Mouse (Mus musculus) ES-CJ7 (cell line): ENCODE measurements around the gene Mtor.
A peak's percentile ranks its signal among the peaks of the same experiment; 100 is the strongest.

ENCODE experiments used
- DNase-seq: peaks from one replicate; pipeline ENCODE4 v3.0.0; 2011; ENCODE audit warnings: low read depth, low spot score

Mtor gene

DNA sequence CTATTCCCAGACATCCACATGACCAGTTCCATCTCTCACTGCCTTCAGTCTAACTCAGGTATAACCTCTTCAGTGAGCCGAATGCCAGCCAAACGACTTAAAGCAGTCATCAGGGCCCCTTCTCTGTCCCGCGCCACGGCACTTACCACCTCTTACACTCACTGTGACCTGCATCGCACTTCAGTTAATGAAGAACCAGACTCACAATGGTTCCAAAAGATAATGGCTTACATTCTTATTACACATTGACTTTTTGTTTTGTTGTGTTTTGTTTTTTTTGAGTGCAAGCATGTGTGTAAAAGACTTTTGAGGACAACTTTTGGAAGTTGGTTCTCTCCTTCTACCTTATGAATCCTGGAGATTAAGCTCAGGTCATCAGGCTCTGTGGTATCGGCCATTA is 5.8 kb upstream of the Mtor start:
- no peak for DNase-seq

GRCm38 (mm10) chr4:148444250-148444967 is 4.0 kb upstream of the Mtor start, which contains the start of gene Ubiad1:
Gene Ubiad1, minus strand, starts transcription at chr4:148444771.
- peak; percentile 90 for DNase-seq

DNA sequence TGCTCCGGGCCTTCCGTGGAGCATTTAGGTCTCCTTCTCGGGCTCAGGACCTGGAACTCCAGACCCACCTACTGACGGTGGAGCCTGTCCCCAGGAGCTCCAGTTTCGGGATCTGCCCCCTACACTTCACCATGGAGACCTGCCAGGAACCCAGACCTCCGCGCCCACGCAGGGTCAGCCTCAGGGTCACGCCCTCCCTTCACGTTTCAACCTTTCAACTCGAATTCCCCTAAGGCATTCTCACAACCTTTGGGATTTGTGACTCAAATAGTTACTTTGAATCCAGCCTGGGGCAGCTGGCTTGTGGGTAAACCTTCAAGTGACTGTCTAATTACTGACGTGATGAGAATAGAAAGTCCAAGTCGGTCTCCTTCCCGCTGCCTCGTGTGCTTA is 438 bp downstream of the Mtor start:
- peak; percentile 47 for DNase-seq

- no peak for DNase-seq
These were observed 5.3 kb downstream of the Mtor start for GRCm38 (mm10) chr4:148453707-148454106.

- no peak for DNase-seq
These were observed 7.1 kb downstream of the Mtor start for GRCm38 (mm10) chr4:148455477-148456025.

- no peak for DNase-seq
These were observed 12.4 kb downstream of the Mtor start for GRCm38 (mm10) chr4:148460656-148461284.

- DNase-seq = peak; percentile 55
These were observed 13.4 kb downstream of the Mtor start for GRCm38 (mm10) chr4:148461772-148462171.

DNA sequence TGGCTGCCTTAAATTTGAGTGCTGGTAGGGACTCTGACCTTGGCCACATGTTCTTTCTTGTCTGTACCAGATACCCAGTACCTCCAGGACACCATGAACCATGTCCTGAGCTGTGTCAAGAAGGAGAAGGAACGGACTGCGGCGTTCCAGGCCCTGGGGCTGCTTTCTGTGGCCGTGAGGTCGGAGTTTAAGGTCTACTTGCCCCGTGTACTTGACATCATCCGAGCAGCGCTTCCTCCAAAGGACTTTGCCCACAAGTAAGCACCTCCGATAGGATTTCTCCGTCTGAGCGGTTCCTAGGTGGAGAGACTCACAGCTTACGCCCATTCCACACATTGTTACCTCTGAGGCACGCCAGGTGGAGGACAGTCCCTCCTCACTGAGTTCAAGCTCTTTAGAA is 14.3 kb downstream of the Mtor start:
- no peak for DNase-seq

GRCm38 (mm10) chr4:148463208-148463960 is 15.0 kb downstream of the Mtor start:
- DNase-seq = peak; percentile 55

DNA sequence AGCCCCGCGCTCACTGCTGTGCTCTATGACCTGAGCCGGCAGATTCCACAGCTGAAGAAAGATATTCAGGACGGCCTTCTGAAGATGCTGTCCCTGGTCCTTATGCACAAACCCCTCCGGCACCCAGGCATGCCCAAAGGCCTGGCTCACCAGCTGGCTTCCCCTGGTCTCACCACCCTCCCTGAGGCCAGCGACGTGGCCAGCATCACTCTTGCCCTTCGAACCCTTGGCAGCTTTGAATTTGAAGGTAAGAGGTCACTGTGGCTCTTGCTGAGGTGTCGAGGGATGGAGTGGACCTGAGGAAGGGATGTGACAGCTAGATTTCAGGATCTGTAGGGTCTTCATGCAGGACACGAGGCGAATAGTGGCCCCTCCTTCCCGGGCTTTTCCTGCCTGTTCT is 15.9 kb downstream of the Mtor start:
- no peak for DNase-seq

DNA sequence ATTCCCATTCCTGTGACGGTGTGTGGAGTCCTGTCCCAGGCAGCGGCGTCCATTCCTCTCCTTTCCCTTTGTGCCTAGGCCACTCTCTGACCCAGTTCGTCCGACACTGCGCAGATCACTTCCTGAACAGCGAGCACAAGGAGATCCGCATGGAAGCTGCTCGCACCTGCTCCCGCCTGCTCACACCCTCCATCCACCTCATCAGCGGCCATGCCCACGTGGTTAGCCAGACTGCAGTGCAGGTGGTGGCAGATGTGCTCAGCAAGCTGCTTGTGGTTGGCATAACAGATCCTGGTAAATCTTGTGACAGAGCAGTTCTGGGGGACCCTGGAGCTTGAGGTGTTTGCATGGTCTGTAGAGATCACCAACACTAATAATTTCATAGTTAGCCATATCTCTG is 16.5 kb downstream of the Mtor start:
- no peak for DNase-seq

GRCm38 (mm10) chr4:148466511-148467079 is 18.2 kb downstream of the Mtor start:
- no peak for DNase-seq

GRCm38 (mm10) chr4:148468396-148468795 is 20.0 kb downstream of the Mtor start:
- no peak for DNase-seq

- no peak for DNase-seq
These were observed 21.3 kb downstream of the Mtor start for GRCm38 (mm10) chr4:148469487-148470252.

GRCm38 (mm10) chr4:148471363-148471806 is 23.0 kb downstream of the Mtor start:
- no peak for DNase-seq

- DNase-seq = no peak
These were observed 24.2 kb downstream of the Mtor start for GRCm38 (mm10) chr4:148472436-148473174.

DNA sequence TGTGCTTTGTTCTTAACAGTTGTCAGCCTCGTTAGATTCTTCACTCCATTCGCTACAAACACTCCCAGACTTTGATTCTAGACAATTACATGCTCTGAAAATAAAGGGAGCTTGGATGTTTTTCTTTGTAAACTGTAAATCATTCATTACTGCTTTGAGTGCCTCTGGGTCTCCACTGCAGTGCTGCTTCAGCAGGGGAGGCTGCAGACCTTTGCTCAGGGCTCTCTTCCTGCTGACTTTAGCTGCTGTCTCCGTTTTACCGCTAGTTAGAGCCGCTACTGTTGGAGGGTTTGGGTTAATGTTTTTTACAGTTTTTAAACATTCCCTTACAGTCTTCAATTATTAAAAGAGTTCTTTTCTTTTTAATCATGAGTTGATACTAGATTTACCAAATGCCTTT is 25.1 kb downstream of the Mtor start:
- no peak for DNase-seq

- DNase-seq = no peak
These were observed 31.8 kb downstream of the Mtor start for GRCm38 (mm10) chr4:148480245-148480644.

GRCm38 (mm10) chr4:148481557-148482168 is 33.3 kb downstream of the Mtor start:
- DNase-seq = no peak

GRCm38 (mm10) chr4:148484511-148484910 is 36.1 kb downstream of the Mtor start:
- DNase-seq = no peak
